Comparison of ENCODE assay signal across 23 mouse cellular contexts in genomic region chr10:79818225-79818624, GRCm38 (mm10). TPM values are rescaled to one million over a fixed set of nuclear protein-coding genes. Genes with fewer than 3 reads are reported as not detected.
DNase-seq lines count a peak whose midpoint lies in the region; ATAC-seq and TF ChIP-seq lines count a peak whose summit lies in the region.
"Had no signal": no experiment of that assay in that cellular context is flagged by ENCODE, and none has a peak within 500 bp of the region (broad histone marks: within the 10 kb centered on the region; RNA-seq: fewer than 3 reads in every experiment).

No protein-coding gene starts in this region.

- no peak for ATAC-seq in embryonic facial prominence, embryonic 11.5 days (replicated peaks; ENCODE audit: insufficient number of reproducible peaks, low FRiP score, low TSS enrichment, low read depth)
- no peak for ATAC-seq in intestine, embryonic 16.5 days
- ATAC-seq in intestine, postnatal 0 days, result no peak
- ATAC-seq in midbrain, embryonic 13.5 days, result no peak
- peak; percentile 38 for ATAC-seq in embryonic facial prominence, embryonic 14.5 days (ENCODE audit: low read depth)
- ATAC-seq: forebrain, postnatal 0 days; inflammation-experienced regulatory T-cells, adult 6 months; liver, postnatal 0 days; lung, postnatal 0 days; midbrain, embryonic 16.5 days had no signal

- no peaks in the 10 kb centered on the region for H3K4me1 ChIP-seq in embryonic facial prominence, embryonic 11.5 days (ENCODE audit: control insufficient read depth, insufficient read depth, low read length)
- peaks cover 42% of the 10 kb centered on the region for H3K4me1 ChIP-seq in embryonic facial prominence, embryonic 10.5 days
- peaks cover 36% of the 10 kb centered on the region for H3K4me1 ChIP-seq in intestine, embryonic 16.5 days (ENCODE audit: control insufficient read depth, insufficient read depth, low read length)
- peaks cover 17% of the 10 kb centered on the region; the same call in 1 of the 2 replicates for H3K4me1 ChIP-seq in intestine, postnatal 0 days (replicated peaks; ENCODE audit: control insufficient read depth, insufficient read depth, low read length)
- peaks cover 26% of the 10 kb centered on the region for H3K4me1 ChIP-seq in midbrain, embryonic 10.5 days
- peaks cover 19% of the 10 kb centered on the region for H3K4me1 ChIP-seq in midbrain, embryonic 13.5 days (replicated peaks)
- peaks cover 10% of the 10 kb centered on the region for H3K4me1 ChIP-seq in embryonic facial prominence, embryonic 14.5 days (ENCODE audit: control insufficient read depth, insufficient read depth, low read length)

- no peak overlapping the region for H3K4me3 ChIP-seq in embryonic facial prominence, embryonic 11.5 days (ENCODE audit: low read depth, low read length)
- H3K4me3 ChIP-seq in embryonic facial prominence, embryonic 10.5 days, result no peak overlapping the region
- no peak overlapping the region for H3K4me3 ChIP-seq in intestine, embryonic 16.5 days (ENCODE audit: low read length)
- H3K4me3 ChIP-seq in intestine, postnatal 0 days (ENCODE audit: low read depth, low read length), result no peak overlapping the region
- no peak overlapping the region for H3K4me3 ChIP-seq in midbrain, embryonic 10.5 days
- no peak overlapping the region for H3K4me3 ChIP-seq in midbrain, embryonic 13.5 days (replicated peaks)
- no peak overlapping the region for H3K4me3 ChIP-seq in embryonic facial prominence, embryonic 14.5 days (ENCODE audit: low read depth, low read length)
- H3K4me3 ChIP-seq: heart, adult 2 months; hindbrain, embryonic 13.5 days; layer of hippocampus, adult 2 months had no signal

- no peak overlapping the region for H3K9ac ChIP-seq in embryonic facial prominence, embryonic 11.5 days (replicated peaks; ENCODE audit: low read length)
- no peak overlapping the region for H3K9ac ChIP-seq in intestine, embryonic 16.5 days (ENCODE audit: low read depth, low read length)
- H3K9ac ChIP-seq in intestine, postnatal 0 days (ENCODE audit: low read depth, low read length), result no peak overlapping the region
- H3K9ac ChIP-seq in midbrain, embryonic 13.5 days (replicated peaks), result no peak overlapping the region; the same call in 1 of the 2 replicates
- H3K9ac ChIP-seq in embryonic facial prominence, embryonic 14.5 days (ENCODE audit: low read depth, low read length), result no peak overlapping the region
- H3K9ac ChIP-seq: forebrain, postnatal 0 days; hindbrain, embryonic 13.5 days; liver, postnatal 0 days had no signal

- H3K27me3 ChIP-seq in embryonic facial prominence, embryonic 11.5 days (ENCODE audit: control insufficient read depth, insufficient read depth, low read length), result no peaks in the 10 kb centered on the region
- H3K27me3 ChIP-seq in embryonic facial prominence, embryonic 10.5 days (replicated peaks; ENCODE audit: low read depth, poor library complexity, severe bottlenecking), result no peaks in the 10 kb centered on the region; the same call in 1 of the 2 replicates
- H3K27me3 ChIP-seq in intestine, embryonic 16.5 days (replicated peaks; ENCODE audit: control insufficient read depth, insufficient read depth, low read length), result no peaks in the 10 kb centered on the region
- no peaks in the 10 kb centered on the region for H3K27me3 ChIP-seq in intestine, postnatal 0 days (replicated peaks; ENCODE audit: control insufficient read depth, insufficient read depth, low read length)
- H3K27me3 ChIP-seq in midbrain, embryonic 10.5 days (ENCODE audit: low read depth, poor library complexity, severe bottlenecking), result no peaks in the 10 kb centered on the region
- no peaks in the 10 kb centered on the region for H3K27me3 ChIP-seq in midbrain, embryonic 13.5 days
- no peaks in the 10 kb centered on the region for H3K27me3 ChIP-seq in embryonic facial prominence, embryonic 14.5 days (replicated peaks; ENCODE audit: control insufficient read depth, insufficient read depth, low read length)
- H3K27me3 ChIP-seq: hindbrain, embryonic 13.5 days had no signal

- peaks cover 8% of the 10 kb centered on the region for H3K36me3 ChIP-seq in embryonic facial prominence, embryonic 11.5 days (replicated peaks; ENCODE audit: control insufficient read depth, insufficient read depth, low read depth, low read length)
- H3K36me3 ChIP-seq in embryonic facial prominence, embryonic 10.5 days (replicated peaks), result peaks cover 71% of the 10 kb centered on the region
- no peaks in the 10 kb centered on the region for H3K36me3 ChIP-seq in intestine, embryonic 16.5 days (ENCODE audit: control insufficient read depth, insufficient read depth, low read length)
- H3K36me3 ChIP-seq in intestine, postnatal 0 days (ENCODE audit: control insufficient read depth, insufficient read depth), result peaks cover 7% of the 10 kb centered on the region
- peaks cover 60% of the 10 kb centered on the region for H3K36me3 ChIP-seq in midbrain, embryonic 10.5 days
- peaks cover 68% of the 10 kb centered on the region for H3K36me3 ChIP-seq in midbrain, embryonic 13.5 days
- peaks cover 45% of the 10 kb centered on the region for H3K36me3 ChIP-seq in embryonic facial prominence, embryonic 14.5 days (ENCODE audit: control insufficient read depth, insufficient read depth, low read length)

- WGBS in embryonic facial prominence, embryonic 11.5 days, result 73% methylated on average over 4 of the region's 4 CpGs
- WGBS in embryonic facial prominence, embryonic 10.5 days, result 79% methylated on average over 4 of the region's 4 CpGs
- 50% methylated on average over 4 of the region's 4 CpGs for WGBS in intestine, embryonic 16.5 days
- 42% methylated on average over 4 of the region's 4 CpGs for WGBS in intestine, postnatal 0 days
- 78% methylated on average over 4 of the region's 4 CpGs for WGBS in midbrain, embryonic 10.5 days
- 63% methylated on average over 4 of the region's 4 CpGs for WGBS in midbrain, embryonic 13.5 days
- WGBS in embryonic facial prominence, embryonic 14.5 days, result 69% methylated on average over 4 of the region's 4 CpGs

- H3K9me3 ChIP-seq in embryonic facial prominence, embryonic 11.5 days (replicated peaks; ENCODE audit: control insufficient read depth, low read length), result no peaks in the 10 kb centered on the region
- H3K9me3 ChIP-seq in embryonic facial prominence, embryonic 10.5 days, result no peaks in the 10 kb centered on the region
- H3K9me3 ChIP-seq in intestine, embryonic 16.5 days (ENCODE audit: control insufficient read depth, low read length), result no peaks in the 10 kb centered on the region
- H3K9me3 ChIP-seq in intestine, postnatal 0 days (ENCODE audit: control insufficient read depth), result no peaks in the 10 kb centered on the region
- H3K9me3 ChIP-seq in midbrain, embryonic 10.5 days (replicated peaks), result no peaks in the 10 kb centered on the region
- no peaks in the 10 kb centered on the region for H3K9me3 ChIP-seq in midbrain, embryonic 13.5 days
- no peaks in the 10 kb centered on the region for H3K9me3 ChIP-seq in embryonic facial prominence, embryonic 14.5 days (ENCODE audit: control insufficient read depth, low read length)
- H3K9me3 ChIP-seq: hindbrain, embryonic 13.5 days had no signal

- H3K27ac ChIP-seq in embryonic facial prominence, embryonic 11.5 days (replicated peaks; ENCODE audit: low read depth, low read length), result 0 out of 2 replicates have a peak overlapping the region, but pooled peaks have one; percentile 47
- no peak overlapping the region for H3K27ac ChIP-seq in embryonic facial prominence, embryonic 10.5 days (replicated peaks)
- 0 out of 2 replicates have a peak overlapping the region, but pooled peaks have one; percentile 11 for H3K27ac ChIP-seq in intestine, embryonic 16.5 days (ENCODE audit: low read length)
- H3K27ac ChIP-seq in intestine, postnatal 0 days (ENCODE audit: low read depth, low read length), result no peak overlapping the region
- H3K27ac ChIP-seq in midbrain, embryonic 10.5 days (replicated peaks), result 0 out of 2 replicates have a peak overlapping the region, but pooled peaks have one; percentile 10
- no peak overlapping the region for H3K27ac ChIP-seq in midbrain, embryonic 13.5 days
- peak overlapping the region; percentile 33; the same call in 1 of the 2 replicates for H3K27ac ChIP-seq in embryonic facial prominence, embryonic 14.5 days (replicated peaks; ENCODE audit: low read depth, low read length)
- H3K27ac ChIP-seq: heart, adult 2 months; hindbrain, embryonic 13.5 days; layer of hippocampus, adult 2 months had no signal

- DNase-seq in embryonic facial prominence, embryonic 11.5 days (ENCODE audit: low spot score), result no peak
- DNase-seq in embryonic facial prominence, embryonic 10.5 days (ENCODE audit: low spot score), result no peak
- no peak for DNase-seq in midbrain, embryonic 10.5 days (ENCODE audit: low spot score)
- peak; percentile 69 for DNase-seq in embryonic facial prominence, embryonic 14.5 days (ENCODE audit: low spot score)
- DNase-seq in spleen, adult 12 weeks (ENCODE audit: low spot score), result no peak
- DNase-seq: adrenal gland, postnatal 10 days; cerebellum, adult 18-20 months; cerebellum, postnatal 14 days; forebrain, postnatal 0 days; gastrocnemius, postnatal 36 days; heart, adult 2 months; liver, postnatal 0 days had no signal

- no peak for TF ChIP-seq CTCF in intestine, postnatal 0 days (IDR thresholded peaks at IDR 0.05; ENCODE audit: low read depth)

- no peak overlapping the region for H3K4me2 ChIP-seq in embryonic facial prominence, embryonic 11.5 days (ENCODE audit: low read depth, low read length)
- H3K4me2 ChIP-seq in intestine, embryonic 16.5 days (ENCODE audit: low read depth, low read length), result no peak overlapping the region
- no peak overlapping the region for H3K4me2 ChIP-seq in intestine, postnatal 0 days (replicated peaks; ENCODE audit: low read depth)
- H3K4me2 ChIP-seq in midbrain, embryonic 13.5 days (replicated peaks), result no peak overlapping the region
- no peak overlapping the region for H3K4me2 ChIP-seq in embryonic facial prominence, embryonic 14.5 days (ENCODE audit: low read depth, low read length)
- H3K4me2 ChIP-seq: hindbrain, embryonic 13.5 days; liver, embryonic 11.5 days had no signal

RNA-seq across cellular contexts. Expression of gene Misp, which starts 2.6 kb away (rescaled TPM):
- polyA plus RNA-seq in embryonic facial prominence, embryonic 11.5 days (2014; fragmentation: Nextera tagmentation; extraction: Ambion mirVana), result 0.39 and 0.82 TPM in 2 replicates
- 1.7 and 2.2 TPM in 2 replicates for polyA plus RNA-seq in embryonic facial prominence, embryonic 10.5 days (2016; fragmentation: Nextera tagmentation; extraction: Ambion mirVana)
- 204 and 210 TPM in 2 replicates for polyA plus RNA-seq in intestine, embryonic 16.5 days (2015; fragmentation: Nextera tagmentation; extraction: Ambion mirVana)
- 254 and 255 TPM in 2 replicates for polyA plus RNA-seq in intestine, postnatal 0 days (2015; fragmentation: Nextera tagmentation; extraction: Ambion mirVana)
- polyA plus RNA-seq in midbrain, embryonic 10.5 days (2016; fragmentation: Nextera tagmentation; extraction: Ambion mirVana), result 0.46 and 0.67 TPM in 2 replicates
- 0.36 and 0.85 TPM in 2 replicates for polyA plus RNA-seq in midbrain, embryonic 13.5 days (2015; fragmentation: Nextera tagmentation; extraction: Ambion mirVana)
- 2.3 and 3.9 TPM in 2 replicates for polyA plus RNA-seq in embryonic facial prominence, embryonic 14.5 days (2014; fragmentation: Nextera tagmentation; extraction: Ambion mirVana)
- polyA plus RNA-seq: inflammation-experienced regulatory T-cells, adult 6 months had no signal

RNA-seq across cellular contexts. Expression of gene Palm, which starts 24.9 kb away (rescaled TPM):
- polyA plus RNA-seq in embryonic facial prominence, embryonic 11.5 days (2014; fragmentation: Nextera tagmentation; extraction: Ambion mirVana), result 85.7 and 102 TPM in 2 replicates
- polyA plus RNA-seq in embryonic facial prominence, embryonic 10.5 days (2016; fragmentation: Nextera tagmentation; extraction: Ambion mirVana), result 127 and 129 TPM in 2 replicates
- 44.1 and 44.8 TPM in 2 replicates for polyA plus RNA-seq in intestine, embryonic 16.5 days (2015; fragmentation: Nextera tagmentation; extraction: Ambion mirVana)
- polyA plus RNA-seq in intestine, postnatal 0 days (2015; fragmentation: Nextera tagmentation; extraction: Ambion mirVana), result 19.9 and 21.1 TPM in 2 replicates
- polyA plus RNA-seq in midbrain, embryonic 10.5 days (2016; fragmentation: Nextera tagmentation; extraction: Ambion mirVana), result 130 and 153 TPM in 2 replicates
- polyA plus RNA-seq in midbrain, embryonic 13.5 days (2015; fragmentation: Nextera tagmentation; extraction: Ambion mirVana), result 246 and 261 TPM in 2 replicates
- polyA plus RNA-seq in embryonic facial prominence, embryonic 14.5 days (2014; fragmentation: Nextera tagmentation; extraction: Ambion mirVana), result 62.5 and 75.4 TPM in 2 replicates

RNA-seq across cellular contexts. Expression of gene Prss57, which starts 27.5 kb away (rescaled TPM):
- not detected in 2 replicates for polyA plus RNA-seq in embryonic facial prominence, embryonic 11.5 days (2014; fragmentation: Nextera tagmentation; extraction: Ambion mirVana)
- polyA plus RNA-seq in embryonic facial prominence, embryonic 10.5 days (2016; fragmentation: Nextera tagmentation; extraction: Ambion mirVana), result 0.05 TPM in 1 of 2 replicates, not detected in the other
- polyA plus RNA-seq in intestine, embryonic 16.5 days (2015; fragmentation: Nextera tagmentation; extraction: Ambion mirVana), result 0.07 and 0.11 TPM in 2 replicates
- polyA plus RNA-seq in intestine, postnatal 0 days (2015; fragmentation: Nextera tagmentation; extraction: Ambion mirVana), result 0.07 TPM in 1 of 2 replicates, not detected in the other
- polyA plus RNA-seq in midbrain, embryonic 10.5 days (2016; fragmentation: Nextera tagmentation; extraction: Ambion mirVana), result 0.05 TPM in 1 of 2 replicates, not detected in the other
- not detected in 2 replicates for polyA plus RNA-seq in midbrain, embryonic 13.5 days (2015; fragmentation: Nextera tagmentation; extraction: Ambion mirVana)
- polyA plus RNA-seq in embryonic facial prominence, embryonic 14.5 days (2014; fragmentation: Nextera tagmentation; extraction: Ambion mirVana), result 0.16 TPM in 1 of 2 replicates, not detected in the other
- polyA plus RNA-seq: heart, postnatal 0 days; hindbrain, embryonic 13.5 days; limb, embryonic 11.5 days had no signal

RNA-seq across cellular contexts. Expression of gene Ptbp1, which starts 36.0 kb away (rescaled TPM):
- polyA plus RNA-seq in embryonic facial prominence, embryonic 11.5 days (2014; fragmentation: Nextera tagmentation; extraction: Ambion mirVana), result 237 and 257 TPM in 2 replicates
- 406 and 416 TPM in 2 replicates for polyA plus RNA-seq in embryonic facial prominence, embryonic 10.5 days (2016; fragmentation: Nextera tagmentation; extraction: Ambion mirVana)
- polyA plus RNA-seq in intestine, embryonic 16.5 days (2015; fragmentation: Nextera tagmentation; extraction: Ambion mirVana), result 295 and 302 TPM in 2 replicates
- 86.9 and 92.2 TPM in 2 replicates for polyA plus RNA-seq in intestine, postnatal 0 days (2015; fragmentation: Nextera tagmentation; extraction: Ambion mirVana)
- 296 and 334 TPM in 2 replicates for polyA plus RNA-seq in midbrain, embryonic 10.5 days (2016; fragmentation: Nextera tagmentation; extraction: Ambion mirVana)
- 106 and 116 TPM in 2 replicates for polyA plus RNA-seq in midbrain, embryonic 13.5 days (2015; fragmentation: Nextera tagmentation; extraction: Ambion mirVana)
- polyA plus RNA-seq in embryonic facial prominence, embryonic 14.5 days (2014; fragmentation: Nextera tagmentation; extraction: Ambion mirVana), result 198 and 254 TPM in 2 replicates

RNA-seq across cellular contexts. Expression of gene Fstl3, which starts 41.2 kb away (rescaled TPM):
- 2.4 and 2.7 TPM in 2 replicates for polyA plus RNA-seq in embryonic facial prominence, embryonic 11.5 days (2014; fragmentation: Nextera tagmentation; extraction: Ambion mirVana)
- 1.9 and 2.2 TPM in 2 replicates for polyA plus RNA-seq in embryonic facial prominence, embryonic 10.5 days (2016; fragmentation: Nextera tagmentation; extraction: Ambion mirVana)
- polyA plus RNA-seq in intestine, embryonic 16.5 days (2015; fragmentation: Nextera tagmentation; extraction: Ambion mirVana), result 15.1 and 16.6 TPM in 2 replicates
- 7.3 and 8.9 TPM in 2 replicates for polyA plus RNA-seq in intestine, postnatal 0 days (2015; fragmentation: Nextera tagmentation; extraction: Ambion mirVana)
- 1.1 and 1.8 TPM in 2 replicates for polyA plus RNA-seq in midbrain, embryonic 10.5 days (2016; fragmentation: Nextera tagmentation; extraction: Ambion mirVana)
- 0.63 and 1.1 TPM in 2 replicates for polyA plus RNA-seq in midbrain, embryonic 13.5 days (2015; fragmentation: Nextera tagmentation; extraction: Ambion mirVana)
- polyA plus RNA-seq in embryonic facial prominence, embryonic 14.5 days (2014; fragmentation: Nextera tagmentation; extraction: Ambion mirVana), result 8.3 and 10.7 TPM in 2 replicates

Comparison
In these comparisons a context has a peak if more than half of its experiments do, and no peak if none do; other contexts are left out.
1. H3K27ac ChIP-seq: peak in embryonic facial prominence, embryonic 11.5 days (single experiment), intestine, embryonic 16.5 days (single experiment), midbrain, embryonic 10.5 days (single experiment) and embryonic facial prominence, embryonic 14.5 days (single experiment); none in embryonic facial prominence, embryonic 10.5 days (single experiment), intestine, postnatal 0 days (single experiment) and midbrain, embryonic 13.5 days (single experiment).
2. RNA of gene Misp, which starts 2.6 kb away (polyA plus RNA-seq): 254 to 255 TPM in intestine, postnatal 0 days and 204 to 210 TPM in intestine, embryonic 16.5 days; 2.3 to 3.9 TPM in embryonic facial prominence, embryonic 14.5 days, 1.7 to 2.2 TPM in embryonic facial prominence, embryonic 10.5 days, 0.36 to 0.85 TPM in midbrain, embryonic 13.5 days, 0.46 to 0.67 TPM in midbrain, embryonic 10.5 days and 0.39 to 0.82 TPM in embryonic facial prominence, embryonic 11.5 days; every median in the first group is over 10 times any median in the second.